Mouse (Mus musculus) embryo, embryonic 10 days (tissue): Measurements from ENCODE around the gene Eif2b3.

ENCODE experiments used
- DNase-seq: peaks from one replicate; pipeline ENCODE4 v3.0.0-alpha.2; 2015; ENCODE audit warnings: low spot score

Eif2b3 gene

GRCm38 (mm10) chr4:117123546-117124217, 104.5 kb downstream of the Eif2b3 start:
- DNase-seq = no peak

GRCm38 (mm10) chr4:117124218-117124517, 105.0 kb downstream of the Eif2b3 start:
- DNase-seq = no peak

- DNase-seq = no peak
Measured at GRCm38 (mm10) chr4:117124518-117125347, 105.5 kb downstream of the Eif2b3 start.

GRCm38 (mm10) chr4:117125348-117125909, 106.2 kb downstream of the Eif2b3 start, which contains the start of gene Btbd19:
Btbd19 (minus strand) TSS chr4:117125725.
- peak; percentile 64 for DNase-seq

- DNase-seq = peak; percentile 72
Measured at GRCm38 (mm10) chr4:117125910-117126674, 106.9 kb downstream of the Eif2b3 start.

- no peak for DNase-seq
Measured at GRCm38 (mm10) chr4:117126675-117127290, 107.6 kb downstream of the Eif2b3 start, which contains the start of gene Tctex1d4. Tctex1d4 (plus strand) TSS chr4:117126794.

GRCm38 (mm10) chr4:117127991-117128686, 108.9 kb downstream of the Eif2b3 start:
- no peak for DNase-seq

GRCm38 (mm10) chr4:117130790-117131189, 111.6 kb downstream of the Eif2b3 start:
- no peak for DNase-seq

- DNase-seq = no peak
Measured at GRCm38 (mm10) chr4:117131198-117131597, 112.0 kb downstream of the Eif2b3 start.

GRCm38 (mm10) chr4:117131890-117132793, 112.9 kb downstream of the Eif2b3 start:
- DNase-seq = peak; percentile 80

GRCm38 (mm10) chr4:117132794-117133143, 113.6 kb downstream of the Eif2b3 start:
- DNase-seq = no peak

GRCm38 (mm10) chr4:117133366-117133796, 114.2 kb downstream of the Eif2b3 start:
- DNase-seq = no peak

GRCm38 (mm10) chr4:117133817-117134600, 114.8 kb downstream of the Eif2b3 start, which contains the start of gene Plk3:
Plk3 (minus strand) TSS chr4:117133963.
- DNase-seq = peak; percentile 99

GRCm38 (mm10) chr4:117134601-117134995, 115.4 kb downstream of the Eif2b3 start:
- no peak for DNase-seq

- DNase-seq = no peak
Measured at GRCm38 (mm10) chr4:117136034-117136433, 116.8 kb downstream of the Eif2b3 start.
